Mouse (Mus musculus): Measurements from ENCODE around the gene Ifit3. TPM values are rescaled to one million over a fixed set of nuclear protein-coding genes. Genes with fewer than 3 reads are reported as not detected.
"Not testable (repeated sequence)": the region's sequence is repeated elsewhere in the genome, so short reads cannot be mapped to it uniquely, and the experiment has no call there.

The Ifit3 gene
- total RNA-seq (2021) = 1 to 10 TPM in 1 of 2 experiments, under 1 TPM in 1; 0.65 to 1.3 TPM
- long read RNA-seq, experiment 1, partial matches to known transcripts = 0 of 3 reads
- long read RNA-seq, experiment 1, other reads (novel, unspliced or antisense) = 1 of 3 reads
- long read RNA-seq, experiment 2, partial matches to known transcripts = 0 of 3 reads
- long read RNA-seq, experiment 2, other reads (novel, unspliced or antisense) = 0 of 3 reads

- not testable (repeated sequence) for DNase-seq (ENCODE audit: low spot score in 2 of 2)
These were observed at the start of gene Ifit3 for GRCm38 (mm10) chr19:34583126-34583766. TSS of gene Ifit3 (plus strand) at chr19:34583531.

GRCm38 (mm10) chr19:34539422-34539821, 43.9 kb upstream of the Ifit3 start:
- DNase-seq (ENCODE audit: low spot score in 2 of 2) = no peak

GRCm38 (mm10) chr19:34546211-34546610, 37.1 kb upstream of the Ifit3 start:
- DNase-seq (ENCODE audit: low spot score in 2 of 2) = no peak

DNA sequence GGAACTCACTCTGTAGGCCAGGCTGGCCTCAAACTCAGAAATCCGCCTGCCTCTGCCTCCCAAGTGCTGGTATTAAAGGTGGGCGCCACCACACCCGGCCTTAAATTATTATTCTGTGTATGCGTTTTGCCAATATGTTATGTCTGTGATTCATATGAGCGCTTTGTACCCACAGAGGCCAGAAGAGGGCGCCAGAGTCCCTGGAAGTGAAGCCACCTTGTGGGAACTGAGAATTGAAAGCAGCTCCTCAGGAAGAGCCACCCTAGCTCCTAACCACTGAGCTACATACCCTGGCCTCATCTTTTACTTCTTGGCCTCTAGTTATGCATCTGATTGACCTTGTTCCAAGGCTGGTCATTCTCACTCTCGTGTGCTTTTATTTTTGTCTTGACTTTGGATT, 35.4 kb upstream of the Ifit3 start:
- DNase-seq (ENCODE audit: low spot score in 2 of 2) = peak; percentile 56 to 72

GRCm38 (mm10) chr19:34550205-34550533, 33.2 kb upstream of the Ifit3 start:
- no peak for DNase-seq (ENCODE audit: low spot score in 2 of 2)

GRCm38 (mm10) chr19:34550534-34551223, 32.7 kb upstream of the Ifit3 start, which contains the start of gene Ifit2:
TSS of gene Ifit2 (plus strand) at chr19:34550694.
- DNase-seq (ENCODE audit: low spot score in 2 of 2) = peak; percentile 30 to 71

DNA sequence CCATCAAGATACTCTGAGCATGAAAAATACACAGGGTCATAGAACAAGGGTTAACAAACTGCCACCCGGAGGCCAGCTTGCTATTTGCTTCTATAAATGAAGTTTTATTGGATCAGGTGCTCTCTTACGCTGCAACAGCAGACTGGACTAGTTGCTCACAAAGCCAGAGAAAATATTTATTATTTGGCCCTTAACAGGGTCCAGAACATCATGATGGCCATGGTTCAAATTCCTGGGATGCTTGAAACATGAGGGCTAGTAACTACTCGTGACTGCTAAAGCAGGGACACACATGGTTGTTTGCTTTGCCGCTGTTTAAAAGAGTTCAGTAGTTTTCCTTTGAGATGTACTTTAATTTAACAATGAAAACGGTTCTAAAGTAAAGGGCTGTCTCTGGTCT, 31.4 kb upstream of the Ifit3 start:
- DNase-seq (ENCODE audit: low spot score in 2 of 2) = peak in 1 of 2 experiments; percentile 26

DNA sequence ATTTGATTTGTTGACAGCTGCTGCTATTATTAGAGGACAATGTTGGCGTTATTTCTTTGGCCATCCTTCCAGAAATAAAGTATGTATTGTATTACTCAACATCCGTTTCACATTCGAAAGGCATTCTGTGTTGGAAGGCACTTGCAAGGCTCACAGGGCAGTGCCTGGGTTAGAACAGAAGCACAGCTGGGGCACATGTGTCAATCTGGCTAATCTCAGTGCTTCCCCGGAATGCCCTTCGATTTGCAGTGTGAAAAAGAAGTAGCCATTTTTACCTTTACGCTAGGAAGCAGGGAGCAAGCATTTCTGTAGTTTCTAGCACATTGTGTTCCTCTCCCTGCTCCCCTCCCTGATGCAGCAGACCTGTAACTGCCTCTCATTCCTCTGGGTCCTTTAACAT, 30.3 kb upstream of the Ifit3 start:
- DNase-seq (ENCODE audit: low spot score in 2 of 2) = no peak

DNA sequence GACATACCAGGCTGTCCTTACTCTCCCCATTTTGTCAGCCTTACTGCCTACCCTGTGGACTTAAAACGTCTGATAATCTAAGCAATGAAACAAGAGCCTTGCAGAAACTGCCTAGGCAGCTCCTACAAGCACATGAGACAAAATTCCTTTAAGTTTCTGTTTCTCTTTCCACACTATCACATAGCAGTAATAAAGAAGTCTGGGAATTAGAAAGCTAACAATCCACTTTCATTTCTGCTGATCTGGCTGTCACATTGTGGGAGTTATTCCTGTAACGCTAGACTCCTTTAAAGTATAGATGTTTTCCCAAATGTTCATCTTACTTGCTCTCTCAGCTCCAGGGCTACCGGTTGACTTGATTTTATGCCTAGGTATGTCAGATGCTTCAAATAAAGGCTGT, 29.8 kb upstream of the Ifit3 start:
- no peak for DNase-seq (ENCODE audit: low spot score in 2 of 2)

DNA sequence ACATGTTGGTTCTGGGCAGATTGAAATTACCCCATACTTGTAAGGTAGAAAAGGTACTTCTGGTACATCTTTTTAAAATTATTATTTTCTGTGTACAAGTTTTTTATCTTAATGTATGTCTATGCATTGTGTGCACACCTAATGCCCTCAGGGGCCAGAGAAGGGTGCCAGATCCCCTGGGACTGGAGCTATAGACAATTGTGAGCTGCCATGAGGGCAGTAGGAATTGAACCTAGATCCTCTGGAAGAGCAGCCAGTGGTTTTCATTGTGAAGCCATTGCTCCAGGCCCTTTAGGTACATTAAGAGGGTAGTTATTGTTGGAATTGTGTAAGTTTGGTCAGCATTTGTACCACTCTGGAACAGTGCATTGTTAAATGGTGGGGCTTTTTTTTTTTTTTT, 29.3 kb upstream of the Ifit3 start:
- no peak for DNase-seq (ENCODE audit: low spot score in 2 of 2)

GRCm38 (mm10) chr19:34556621-34557020, 26.7 kb upstream of the Ifit3 start:
- DNase-seq (ENCODE audit: low spot score in 2 of 2) = peak in 1 of 2 experiments; percentile 43

DNA sequence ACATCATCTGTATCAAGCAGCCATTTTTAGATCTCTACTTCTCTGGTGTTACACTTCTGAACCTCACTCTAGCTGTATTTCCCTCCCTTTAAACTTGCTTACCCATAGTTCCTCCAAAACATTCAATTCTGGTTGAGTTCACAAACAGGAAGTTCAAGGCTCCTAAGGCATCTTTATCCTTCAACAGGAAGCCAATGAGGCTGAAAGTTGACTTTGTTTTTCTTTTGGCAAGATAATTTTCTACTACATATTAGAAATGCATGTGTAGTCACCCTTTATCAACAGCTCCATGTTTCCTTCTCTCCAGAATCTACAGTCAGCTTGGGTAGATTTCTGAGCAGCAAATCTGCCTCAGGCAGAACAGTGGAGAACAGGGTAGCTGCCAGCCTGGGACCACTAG, 20.8 kb upstream of the Ifit3 start:
- no peak for DNase-seq (ENCODE audit: low spot score in 2 of 2)

DNA sequence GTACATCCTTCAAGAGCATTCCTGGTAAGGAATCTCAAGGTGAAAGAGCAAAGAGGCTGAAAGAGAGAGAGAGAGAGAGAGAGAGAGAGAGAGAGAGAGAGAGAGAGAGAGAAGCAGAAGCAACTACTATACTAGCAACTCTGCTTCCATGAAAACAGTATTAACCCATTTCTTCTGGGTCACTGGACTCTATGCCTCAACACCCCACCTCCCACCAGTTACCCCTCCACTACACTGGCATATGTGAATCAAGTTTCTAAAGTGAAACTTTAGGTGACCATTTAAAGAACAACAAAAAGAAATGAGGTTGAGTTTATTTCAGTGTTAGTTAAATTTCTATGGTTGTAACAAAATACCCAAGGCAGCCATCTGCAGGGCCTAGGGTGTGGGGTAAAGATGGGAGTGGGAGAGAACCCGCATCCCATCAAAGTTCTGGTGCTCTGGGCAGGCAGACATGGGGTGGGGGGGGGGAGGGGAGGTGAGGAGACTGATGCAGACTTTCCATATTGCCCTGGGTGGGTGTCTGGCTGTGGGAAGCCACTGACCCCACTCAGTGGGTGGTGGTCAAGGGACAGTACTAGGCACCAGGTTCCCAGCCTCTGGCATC, 17.1 kb upstream of the Ifit3 start:
- no peak for DNase-seq (ENCODE audit: low spot score in 2 of 2)

GRCm38 (mm10) chr19:34568988-34569895, 14.1 kb upstream of the Ifit3 start:
- no peak for DNase-seq (ENCODE audit: low spot score in 2 of 2)

GRCm38 (mm10) chr19:34569896-34570476, 13.3 kb upstream of the Ifit3 start:
- no peak for DNase-seq (ENCODE audit: low spot score in 2 of 2)

DNA sequence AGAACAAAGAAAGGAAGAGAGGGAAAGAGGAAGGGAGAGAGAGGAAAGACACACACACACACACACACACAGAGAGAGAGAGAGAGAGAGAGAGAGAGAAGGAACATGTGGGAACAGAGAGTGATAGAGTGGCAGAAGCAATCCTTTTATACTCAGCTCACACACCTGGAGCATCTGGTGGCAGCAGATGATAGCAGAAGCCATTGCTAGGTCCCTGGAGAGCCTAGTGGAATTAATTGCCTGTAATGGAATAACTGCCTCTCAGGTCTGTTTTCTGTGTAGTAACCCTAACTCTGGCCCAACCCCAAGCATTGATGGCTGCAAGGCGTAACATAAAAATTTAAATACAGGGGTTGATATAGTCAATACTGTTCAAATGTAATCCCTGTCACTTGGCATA, 12.3 kb upstream of the Ifit3 start:
- DNase-seq (ENCODE audit: low spot score in 2 of 2) = no peak

- no peak for DNase-seq (ENCODE audit: low spot score in 2 of 2)
These were observed 9.7 kb upstream of the Ifit3 start for GRCm38 (mm10) chr19:34573650-34574049.

- no peak for DNase-seq (ENCODE audit: low spot score in 2 of 2)
These were observed 6.2 kb upstream of the Ifit3 start for GRCm38 (mm10) chr19:34577121-34577520.

DNA sequence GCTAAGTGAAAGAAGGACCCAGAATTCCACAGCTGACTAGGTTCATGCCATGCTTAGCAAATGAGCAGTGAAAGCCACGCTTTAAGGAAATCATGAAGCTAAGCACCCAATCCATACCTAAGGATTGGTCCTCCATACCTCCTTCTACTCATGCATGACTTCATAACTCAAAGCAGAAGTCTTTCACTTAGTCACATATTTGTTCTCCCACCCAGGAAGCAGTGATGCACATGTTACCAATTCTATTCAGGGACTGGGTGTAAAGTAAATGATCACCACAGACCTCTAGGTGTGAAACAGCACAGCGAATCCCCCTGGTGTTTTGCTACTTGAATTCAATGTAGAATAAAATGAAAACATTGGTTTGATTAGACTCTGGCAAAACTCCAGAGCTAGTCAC, 635 bp upstream of the Ifit3 start:
- DNase-seq (ENCODE audit: low spot score in 2 of 2) = not testable (repeated sequence)

- DNase-seq (ENCODE audit: low spot score in 2 of 2) = not testable (repeated sequence)
These were observed 2.6 kb downstream of the Ifit3 start for GRCm38 (mm10) chr19:34585740-34586458.
